Mouse (Mus musculus) T-helper 2 cell (primary cell): ENCODE measurements at regions not wholly inside any gene's neighbourhood (a gene's known extent, or its start where the extent isn't known, plus 50 kb on each side); places are given as distances from the start of the nearest gene placed in this dataset.

Experiments used
- in situ Hi-C: fragments of 300-600 bp; cut with MboI, MseI; formaldehyde crosslinking; loops from one replicate; pipeline ENCODE4 v1.15.1; 2025; ENCODE audit warnings: high pct_unique_total_duplicates

DNA sequence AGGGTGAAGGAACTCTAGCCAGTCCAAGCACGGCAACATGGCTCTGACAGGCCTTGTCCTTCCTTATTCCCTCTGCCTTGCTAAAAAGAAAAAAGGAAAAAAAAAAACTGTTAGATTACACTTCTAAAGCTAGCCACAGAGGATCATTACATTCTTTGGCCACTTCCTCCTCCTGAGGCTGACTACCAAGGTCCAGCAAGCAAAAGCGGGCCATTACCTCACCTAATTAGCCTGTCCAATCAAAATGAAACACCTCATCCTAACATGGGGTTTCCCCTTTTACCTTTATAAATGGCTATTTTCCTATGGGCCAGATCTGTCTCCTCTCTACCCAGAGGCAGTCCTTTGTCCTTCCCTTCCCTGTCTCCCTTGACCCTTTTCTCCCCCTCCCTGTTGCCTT is 102.2 kb downstream of the Pih1h3b start:
- in situ Hi-C loops: no loop called here

DNA sequence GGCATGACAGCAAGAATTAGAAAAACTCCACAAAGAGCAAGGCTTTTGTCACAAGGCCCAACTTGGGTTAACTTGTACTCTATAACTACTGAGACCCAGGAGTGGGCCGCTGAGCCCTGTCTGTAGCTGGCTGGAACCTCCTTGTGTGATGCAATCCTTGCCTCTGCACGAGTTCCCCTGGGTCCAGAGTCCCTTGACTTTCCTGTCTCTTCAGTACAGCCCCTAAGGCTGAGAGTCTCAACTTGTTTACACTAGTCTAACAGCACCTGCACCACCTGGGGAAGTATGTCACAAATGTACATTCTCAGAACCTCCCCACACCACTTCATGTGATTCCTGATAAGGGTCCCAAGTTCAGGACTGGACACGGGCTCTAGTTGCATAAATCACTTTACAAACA is 103.3 kb downstream of the Pih1h3b start:
- in situ Hi-C loops: no loop called here

DNA sequence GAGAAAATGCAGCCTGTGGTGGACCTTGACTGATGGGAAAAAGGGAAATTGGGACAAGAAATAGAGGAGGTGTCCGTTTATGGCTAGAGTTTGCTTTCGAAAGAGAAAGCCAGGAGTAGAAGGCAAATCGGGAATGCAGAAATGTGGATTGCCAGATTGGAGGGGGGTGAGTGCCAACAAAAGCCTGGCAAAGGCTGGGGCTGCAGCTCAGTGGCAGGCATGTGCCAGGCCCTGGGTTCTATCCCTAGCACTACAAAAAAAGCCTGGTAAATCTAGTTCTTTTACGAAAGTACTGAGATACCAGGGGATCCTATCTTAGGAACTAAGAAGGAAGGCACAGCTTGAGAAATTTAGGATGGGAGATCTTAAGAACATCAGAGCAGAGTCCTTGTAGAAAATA is 117.2 kb downstream of the Pih1h3b start:
- in situ Hi-C loops: loop anchor here (10.0 kb wide), 1 partner anchor 1165 kb away; no protein-coding TSS in a partner anchor

DNA sequence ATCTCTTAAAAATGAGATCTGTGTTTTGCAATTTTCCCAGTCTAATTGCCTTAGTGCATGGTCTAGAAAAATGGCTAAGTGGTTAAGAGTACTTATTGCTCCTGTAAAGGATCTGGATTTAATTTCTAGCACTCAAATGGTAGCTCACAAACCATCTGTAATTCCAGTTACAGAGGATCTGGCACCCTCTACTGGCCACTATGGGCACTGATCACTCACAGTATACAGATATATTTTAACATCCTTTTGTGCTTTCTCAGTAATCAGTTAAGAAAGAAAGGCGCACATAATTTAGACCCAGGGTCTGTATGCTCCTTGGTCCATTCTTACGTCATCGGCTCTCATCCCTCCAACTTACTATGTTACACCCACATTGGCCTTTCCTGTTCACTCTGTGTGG is 120.3 kb downstream of the Pih1h3b start:
- in situ Hi-C loops: loop anchor here (10.0 kb wide), 1 partner anchor 1162 kb away; no protein-coding TSS in a partner anchor

DNA sequence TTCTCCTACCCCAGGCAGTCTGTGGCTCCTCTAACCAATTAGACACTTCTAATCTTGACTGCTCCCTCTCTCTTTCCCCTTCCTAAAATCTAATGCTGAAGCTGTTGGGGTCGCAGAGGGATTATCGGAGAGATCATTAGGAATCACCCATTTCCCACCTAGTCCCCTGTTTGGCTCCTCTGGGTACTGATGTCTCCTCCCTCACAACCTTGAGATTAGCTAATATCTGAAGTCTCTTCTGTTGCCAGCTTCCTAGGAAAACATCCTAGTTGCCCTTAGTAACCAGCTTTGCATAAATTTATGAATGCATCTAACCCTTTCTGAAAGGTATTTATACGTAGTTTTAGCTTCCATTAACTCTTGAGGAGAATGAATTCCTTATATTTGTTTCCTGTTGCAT is 138.4 kb upstream of the Frmpd3 start:
- in situ Hi-C loops: no loop called here

DNA sequence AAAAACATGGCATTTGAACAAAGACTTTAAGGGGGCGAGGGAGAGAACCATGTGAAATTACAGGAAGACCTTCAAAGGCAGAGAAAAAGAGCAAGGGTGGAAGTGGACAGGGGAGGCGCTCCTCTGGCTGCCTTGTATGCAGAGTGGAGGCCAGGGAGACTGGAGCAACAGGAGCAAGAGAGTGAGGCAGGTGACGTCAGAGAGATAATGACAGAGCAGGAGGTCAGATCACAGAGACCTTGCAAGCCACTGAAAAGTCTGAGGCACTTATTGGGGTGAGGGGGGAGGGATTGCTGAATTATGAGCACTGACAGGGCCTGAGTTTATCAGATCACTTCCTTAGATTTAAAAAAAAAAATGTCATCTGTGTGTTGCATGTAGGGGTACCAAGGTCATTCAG is 133.3 kb upstream of the Frmpd3 start:
- in situ Hi-C loops: no loop called here

- in situ Hi-C loops: no loop called here
Observed at GRCm38 (mm10) chrX:140212644-140213361, 129.3 kb upstream of the Frmpd3 start.

DNA sequence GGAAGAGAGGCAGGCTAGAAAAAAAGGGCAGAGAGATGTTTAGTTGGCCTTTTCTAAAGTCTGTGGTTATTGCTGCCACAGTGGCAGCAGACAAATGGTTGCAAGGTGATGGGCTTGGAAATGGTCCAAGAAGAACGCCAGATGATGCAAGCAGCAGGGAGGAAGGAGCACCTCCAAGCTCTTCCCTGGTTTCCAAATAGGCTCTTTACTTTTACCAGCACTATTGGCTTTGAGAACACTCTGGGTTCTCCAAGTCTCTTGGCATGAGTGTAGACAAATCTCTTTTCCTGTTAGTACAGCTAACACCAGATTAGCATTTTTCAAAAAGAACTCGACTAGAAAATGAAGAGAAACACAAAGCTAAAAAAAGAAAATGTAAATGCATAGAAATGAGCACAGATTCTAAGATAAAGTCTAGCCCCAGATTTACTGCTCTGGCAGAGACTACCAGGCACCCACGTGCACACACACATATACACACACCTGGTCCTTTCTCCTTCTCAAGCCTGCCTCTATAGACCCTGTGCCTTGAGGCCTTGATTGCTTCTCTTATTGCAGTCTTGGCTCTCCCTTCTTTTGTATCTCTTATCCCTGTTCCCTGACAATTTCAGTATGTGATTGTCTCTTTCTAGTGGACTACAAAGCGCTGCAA is 127.7 kb upstream of the Frmpd3 start:
- in situ Hi-C loops: no loop called here

GRCm38 (mm10) chrX:140255790-140256189 is 86.3 kb upstream of the Frmpd3 start:
- in situ Hi-C loops: no loop called here

DNA sequence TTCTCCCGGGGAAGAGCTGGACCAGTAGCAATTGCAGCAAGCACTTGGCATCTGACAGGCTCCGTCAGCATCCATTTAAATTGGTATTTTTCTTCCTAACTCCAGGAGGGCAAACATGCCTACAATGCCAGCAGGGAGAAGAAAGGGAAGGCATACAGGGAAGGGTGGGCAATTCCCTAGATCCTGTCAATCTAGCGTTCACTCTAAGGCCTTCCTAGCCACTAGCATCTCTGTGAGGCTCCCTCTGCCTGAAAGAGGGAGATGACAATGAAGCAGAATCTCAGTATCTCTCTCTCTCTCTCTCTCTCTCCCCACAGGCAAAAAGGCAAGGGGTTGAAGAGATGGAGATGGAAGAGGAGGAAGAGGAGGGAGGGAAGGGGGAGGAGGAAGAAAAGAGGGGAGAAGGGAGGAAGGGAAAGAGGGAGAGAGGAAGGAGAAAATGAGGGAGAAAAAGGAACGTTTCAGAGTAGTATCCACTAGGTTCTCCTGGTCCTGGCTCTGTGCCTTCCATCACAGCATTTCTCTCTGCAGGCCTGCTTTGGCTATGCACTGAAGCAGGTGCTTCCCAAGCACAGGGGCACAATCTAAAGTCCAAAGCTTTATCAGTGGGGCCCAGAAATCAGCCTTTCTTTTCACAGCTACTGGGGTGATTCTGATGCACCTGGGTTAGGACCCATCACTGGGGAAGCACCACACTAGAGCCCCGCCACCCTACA is 72.2 kb upstream of the Frmpd3 start:
- in situ Hi-C loops: no loop called here

DNA sequence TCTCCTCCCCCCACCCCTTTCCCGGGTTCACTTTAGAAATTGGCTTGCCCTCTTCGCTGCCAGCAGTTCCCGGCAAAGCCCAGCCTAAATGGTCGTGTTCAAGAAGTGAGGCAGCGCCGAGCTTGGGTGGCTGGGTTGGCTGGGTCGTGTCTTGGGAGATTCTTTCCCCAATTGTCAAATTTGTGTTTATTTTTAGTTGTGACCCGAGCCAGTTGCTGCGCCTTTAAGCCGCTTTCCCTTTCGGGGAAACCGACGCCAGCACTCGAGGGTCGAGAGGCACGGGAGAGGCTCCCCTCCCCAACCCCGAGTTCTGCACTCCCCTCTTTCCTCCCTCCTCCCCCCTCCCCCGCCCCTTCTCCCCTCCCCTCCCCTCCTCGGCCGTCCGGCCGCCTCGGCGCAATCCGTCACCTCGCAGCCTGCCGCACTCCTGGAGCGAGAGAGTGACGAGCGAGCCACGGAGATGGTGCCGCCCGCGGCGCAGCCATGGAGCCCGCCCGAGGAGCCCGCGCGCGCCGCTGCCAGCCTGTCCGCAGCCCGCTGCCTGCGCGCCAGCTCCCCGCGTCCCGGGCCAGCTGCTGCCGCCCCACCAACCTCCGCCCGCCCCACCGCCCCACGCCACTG is 64.6 kb upstream of the Frmpd3 start:
- in situ Hi-C loops: no loop called here

GRCm38 (mm10) chrX:140277978-140278729 is 63.9 kb upstream of the Frmpd3 start:
- in situ Hi-C loops: no loop called here

DNA sequence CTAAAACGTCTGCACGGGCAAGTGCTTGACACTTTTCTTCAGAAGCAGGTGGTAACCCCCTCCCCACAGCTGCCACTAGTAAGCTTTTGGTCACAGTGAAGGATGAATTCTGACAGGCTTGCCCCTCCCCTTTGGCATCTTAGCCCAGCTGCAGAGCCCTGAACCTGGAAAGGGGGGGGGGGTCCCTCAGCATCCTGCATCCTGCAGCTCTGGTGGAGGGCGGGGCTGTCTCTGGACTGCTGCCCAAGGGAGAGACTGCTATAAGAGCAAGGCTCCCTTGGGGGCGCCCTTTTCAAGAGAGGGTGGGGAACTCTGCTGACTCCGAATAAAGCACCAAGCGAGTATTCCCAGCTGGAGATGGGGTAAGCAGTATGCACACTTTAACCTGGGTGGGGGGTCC is 62.8 kb upstream of the Frmpd3 start:
- in situ Hi-C loops: no loop called here

DNA sequence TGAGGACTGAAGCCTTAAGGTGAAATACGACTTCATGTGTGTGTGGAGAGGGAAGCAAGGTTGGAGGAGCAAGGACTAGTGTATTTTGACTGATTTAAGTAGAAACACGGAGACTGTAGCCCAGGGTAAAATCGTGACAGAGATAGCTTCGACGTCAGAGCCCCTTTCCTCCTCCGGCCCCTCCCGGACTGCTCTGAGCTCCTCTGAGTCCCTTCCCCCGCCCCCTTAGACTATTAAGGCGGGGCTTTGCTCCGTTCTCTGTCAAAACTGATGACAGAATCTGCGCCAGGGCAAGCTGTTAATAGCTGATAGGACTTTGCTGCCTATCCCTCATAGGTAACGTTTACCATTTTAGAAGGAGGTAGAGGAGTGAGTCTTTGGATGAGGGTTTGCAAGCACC is 62.0 kb upstream of the Frmpd3 start:
- in situ Hi-C loops: no loop called here
